Mouse (Mus musculus): Measurements from ENCODE around the gene Btbd6.

DNA sequence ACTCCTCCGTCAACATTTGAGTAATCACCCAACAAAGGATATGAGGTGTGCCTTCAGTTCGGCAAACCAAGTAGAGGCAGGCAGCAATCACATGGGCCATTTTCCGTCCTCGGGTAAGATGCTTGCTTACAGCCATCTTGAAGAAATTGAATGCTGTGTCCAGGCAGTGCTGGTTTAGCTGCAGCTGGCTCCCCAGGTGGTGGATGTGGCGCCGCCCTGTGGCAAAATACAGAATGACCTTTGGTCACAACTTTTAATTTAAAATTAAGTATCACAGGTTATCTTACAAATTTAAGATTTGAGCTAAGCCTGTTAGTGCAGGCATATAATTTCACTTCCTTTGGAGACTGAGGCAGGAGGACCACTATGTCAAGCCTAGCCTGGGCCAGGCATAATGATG lies 11.6 kb downstream of the Btbd6 start:
- TF ChIP-seq POLR2A (IDR thresholded peaks at IDR 0.05; ENCODE audit: low read depth, low read length), result no peak
- TF ChIP-seq CTCF (IDR thresholded peaks at IDR 0.05; ENCODE audit: borderline replicate concordance, insufficient read depth, low read length), result peak; percentile 8; the same call in 1 of the 2 replicates
